ENCODE assay signal across 27 mouse cellular contexts in genomic region chr11:121278011-121278410, GRCm38 (mm10). TPM values are rescaled to one million over a fixed set of nuclear protein-coding genes. Genes with fewer than 3 reads are reported as not detected.
DNase-seq lines count a peak whose midpoint lies in the region; ATAC-seq and TF ChIP-seq lines count a peak whose summit lies in the region.
"Had no signal": no experiment of that assay in that cellular context is flagged by ENCODE, and none has a peak within 500 bp of the region (broad histone marks: within the 10 kb centered on the region; RNA-seq: fewer than 3 reads in every experiment).

No protein-coding gene starts in this region.

- no peak overlapping the region for H3K4me3 ChIP-seq in liver, postnatal 0 days (ENCODE audit: low read depth, low read length)
- H3K4me3 ChIP-seq in liver, embryonic 11.5 days (ENCODE audit: low read depth, low read length), result no peak overlapping the region
- H3K4me3 ChIP-seq in MEL (ENCODE audit: control insufficient read depth in 1 of 2, insufficient read depth in 1 of 2, low read depth in 2 of 2, low read length in 2 of 2), result no peak overlapping the region
- H3K4me3 ChIP-seq: embryonic facial prominence, embryonic 13.5 days; embryonic facial prominence, embryonic 15.5 days; erythroblast, embryonic 14.5 days; forebrain, embryonic 10.5 days; forebrain, embryonic 12.5 days had no signal

- no peak for TF ChIP-seq EP300 in liver, postnatal 0 days (IDR thresholded peaks at IDR 0.05; ENCODE audit: low read depth)
- no peak for TF ChIP-seq EP300 in MEL (IDR thresholded peaks at IDR 0.05; ENCODE audit: low read depth in 1 of 2, low read length in 2 of 2)

- TF ChIP-seq RAD21 in MEL (IDR thresholded peaks at IDR 0.05; ENCODE audit: low read depth, low read length), result no peak

- intact Hi-C loops in heart, postnatal 36 days (cut with DNase I), result loop anchor here (5.0 kb wide), 1 partner anchor 444 kb away; no protein-coding TSS in a partner anchor

- TF ChIP-seq POLR2A in MEL (IDR thresholded peaks at IDR 0.05; ENCODE audit: control insufficient read depth in 1 of 2, insufficient read depth in 1 of 2, low read depth in 1 of 2, low read length in 2 of 2, poor library complexity in 1 of 2), result no peak

- no peak for DNase-seq in liver, postnatal 0 days
- DNase-seq in liver, embryonic 11.5 days (ENCODE audit: low spot score), result no peak
- no peak for DNase-seq in MEL (ENCODE audit: low read depth, low spot score)
- DNase-seq in adrenal gland, postnatal 14 days, result no peak
- no peak for DNase-seq in heart, postnatal 36 days
- no peak for DNase-seq in layer of hippocampus, adult 8-10 months (ENCODE audit: low spot score in 2 of 2)
- DNase-seq: adrenal gland, adult 2 months; adrenal gland, postnatal 10 days; adrenal gland, postnatal 36 days; B cell, adult 2 months; cerebellum, adult 11-12 months; cerebellum, adult 8-10 months; cerebellum, adult 9-11 months; cerebellum, postnatal 14 days; cerebellum, postnatal 36 days; embryo, embryonic 11 days had no signal

- peak; percentile 62; the same call in 1 of the 2 replicates for ATAC-seq in liver, postnatal 0 days
- no peak for ATAC-seq in liver, embryonic 11.5 days (replicated peaks; ENCODE audit: low FRiP score)
- ATAC-seq in megakaryocyte, adult 5-6 weeks (ENCODE audit: poor library complexity, severe bottlenecking), result peak; percentile 66
- ATAC-seq: CD4-positive, CD25-positive, alpha-beta regulatory T cell, adult 4 months; forebrain, embryonic 14.5 days; forebrain, embryonic 16.5 days had no signal

- no peaks in the 10 kb centered on the region for H3K27me3 ChIP-seq in liver, postnatal 0 days (ENCODE audit: insufficient read depth, low read length)
- H3K27me3 ChIP-seq in liver, embryonic 11.5 days (replicated peaks; ENCODE audit: control insufficient read depth, insufficient read depth, low read length), result no peaks in the 10 kb centered on the region
- H3K27me3 ChIP-seq in MEL (ENCODE audit: control insufficient read depth in 1 of 2, insufficient read depth in 2 of 2, low read length in 2 of 2), result no peaks in the 10 kb centered on the region
- H3K27me3 ChIP-seq: CH12.LX; embryonic facial prominence, embryonic 13.5 days; embryonic facial prominence, embryonic 15.5 days; forebrain, embryonic 12.5 days had no signal

- no peaks in the 10 kb centered on the region for H3K9me3 ChIP-seq in liver, postnatal 0 days (ENCODE audit: low read length)
- H3K9me3 ChIP-seq in liver, embryonic 11.5 days (ENCODE audit: control insufficient read depth, low read length), result no peaks in the 10 kb centered on the region
- H3K9me3 ChIP-seq in MEL (replicated peaks; ENCODE audit: insufficient read depth, low read length), result no peaks in the 10 kb centered on the region
- H3K9me3 ChIP-seq: embryonic facial prominence, embryonic 13.5 days; embryonic facial prominence, embryonic 15.5 days; forebrain, embryonic 10.5 days; forebrain, embryonic 12.5 days; G1E had no signal

- H3K4me2 ChIP-seq in liver, postnatal 0 days (ENCODE audit: low read depth, low read length), result no peak overlapping the region
- no peak overlapping the region for H3K4me2 ChIP-seq in liver, embryonic 11.5 days
- H3K4me2 ChIP-seq: embryonic facial prominence, embryonic 13.5 days; embryonic facial prominence, embryonic 15.5 days; forebrain, embryonic 12.5 days had no signal

- 69% methylated on average over 3 of the region's 3 CpGs for WGBS in liver, postnatal 0 days (ENCODE audit: insufficient replicate concordance)
- 81% methylated on average over 3 of the region's 3 CpGs for WGBS in liver, embryonic 11.5 days

- H3K79me2 ChIP-seq in MEL (ENCODE audit: control insufficient read depth, insufficient read depth, low read length, poor library complexity), result peaks cover 33% of the 10 kb centered on the region

- no peak overlapping the region for H3K9ac ChIP-seq in liver, postnatal 0 days (replicated peaks)
- no peak overlapping the region for H3K9ac ChIP-seq in liver, embryonic 11.5 days (ENCODE audit: low read depth, low read length)
- H3K9ac ChIP-seq in MEL (ENCODE audit: control insufficient read depth, low read depth, low read length, poor library complexity, severe bottlenecking), result no peak overlapping the region
- H3K9ac ChIP-seq: embryonic facial prominence, embryonic 13.5 days; embryonic facial prominence, embryonic 15.5 days; forebrain, embryonic 12.5 days had no signal

- 0 out of 2 replicates have a peak, but pooled peaks cover 5% of the 10 kb centered on the region for H3K36me3 ChIP-seq in liver, postnatal 0 days (replicated peaks; ENCODE audit: insufficient read depth, low read length)
- peaks cover 3% of the 10 kb centered on the region; the same call in 1 of the 2 replicates for H3K36me3 ChIP-seq in liver, embryonic 11.5 days (ENCODE audit: control insufficient read depth, insufficient read depth, low read length)
- peaks cover 5 to 27% of the 10 kb centered on the region in 2 experiments; a peak in 3 of 4 replicates for H3K36me3 ChIP-seq in MEL (ENCODE audit: control insufficient read depth in 1 of 2, insufficient read depth in 2 of 2, low read length in 2 of 2)

- H3K4me1 ChIP-seq in liver, postnatal 0 days (ENCODE audit: insufficient read depth), result peaks cover 17% of the 10 kb centered on the region
- peaks cover 24% of the 10 kb centered on the region for H3K4me1 ChIP-seq in liver, embryonic 11.5 days (replicated peaks; ENCODE audit: control insufficient read depth, insufficient read depth, low read length)
- no peaks in the 10 kb centered on the region; a peak in 2 of 4 replicates for H3K4me1 ChIP-seq in MEL (ENCODE audit: control insufficient read depth in 1 of 2, insufficient read depth in 2 of 2, low read length in 2 of 2)
- H3K4me1 ChIP-seq: embryonic facial prominence, embryonic 13.5 days; embryonic facial prominence, embryonic 15.5 days; forebrain, embryonic 12.5 days had no signal

- TF ChIP-seq CTCF in liver, postnatal 0 days (IDR thresholded peaks at IDR 0.05; ENCODE audit: low read depth), result no peak
- no peak for TF ChIP-seq CTCF in MEL (IDR thresholded peaks at IDR 0.05 in 2 of 3, conservative IDR thresholded peaks at IDR 0.05 in 1 of 3; ENCODE audit: control insufficient read depth in 1 of 3, insufficient read depth in 1 of 3, low read depth in 2 of 3, low read length in 3 of 3, poor library complexity in 1 of 3, severe bottlenecking in 1 of 3)

- no peak overlapping the region; the same call in 1 of the 2 replicates for H3K27ac ChIP-seq in liver, postnatal 0 days (ENCODE audit: low read depth)
- H3K27ac ChIP-seq in liver, embryonic 11.5 days (ENCODE audit: low read depth, low read length), result no peak overlapping the region
- H3K27ac ChIP-seq in MEL (ENCODE audit: control insufficient read depth, low read depth, low read length), result no peak overlapping the region
- H3K27ac ChIP-seq: embryonic facial prominence, embryonic 13.5 days; embryonic facial prominence, embryonic 15.5 days; forebrain, embryonic 10.5 days; forebrain, embryonic 12.5 days had no signal

TF ChIP-seq in MEL, 35 proteins besides CTCF, POLR2A, EP300 and RAD21:
- 0 out of 2 replicates have a peak, but pooled peaks have one; percentile 48 for TF ChIP-seq JUND (IDR thresholded peaks at IDR 0.05; ENCODE audit: low read depth, low read length)
- TF ChIP-seq ETS1 (IDR thresholded peaks at IDR 0.05; ENCODE audit: low read depth, low read length), result no peak
TF ChIP-seq in MEL: peak in this region for 1.

RNA-seq across cellular contexts. Expression of gene Foxk2, which starts 18.2 kb away (rescaled TPM):
- polyA plus RNA-seq in liver, postnatal 0 days (2015; fragmentation: Nextera tagmentation; extraction: Ambion mirVana), result 2.3 and 2.6 TPM in 2 replicates
- 9.3 and 10.7 TPM in 2 replicates for polyA plus RNA-seq in liver, embryonic 11.5 days (2014; fragmentation: Nextera tagmentation; extraction: Ambion mirVana)
- 59.6 and 64.5 TPM in 2 replicates for total RNA-seq in MEL (2012; rRNA removed)
- 100 to 1,000 TPM in 1 of 2 experiments, 10 to 100 TPM in 1; 68.0 to 317 TPM for polyA plus RNA-seq in MEL (2012; ENCODE audit: insufficient read depth in 1 of 2, insufficient read length in 2 of 2, low read depth in 1 of 2, low replicate concordance in 2 of 2, missing spikeins in 1 of 2)
- 16.3 and 17.8 TPM in 2 replicates for total RNA-seq in megakaryocyte, adult 5-6 weeks (2015)
- 16.9 and 24.8 TPM in 2 replicates for total RNA-seq in megakaryocyte, adult 5-6 weeks (2017)
- total RNA-seq in adrenal gland, postnatal 14 days (2021), result 36.9 and 37.5 TPM in 2 replicates
- 10 to 100 TPM; 16.5 to 17.2 TPM for total RNA-seq in heart, postnatal 36 days (2021)
- total RNA-seq in layer of hippocampus, adult 8-10 months (2022), result 10 to 100 TPM; 65.3 to 83.7 (median 78.3) TPM

RNA-seq across cellular contexts. Expression of gene Narf, which starts 41.0 kb away (rescaled TPM):
- 27.8 and 39.1 TPM in 2 replicates for polyA plus RNA-seq in liver, postnatal 0 days (2015; fragmentation: Nextera tagmentation; extraction: Ambion mirVana)
- polyA plus RNA-seq in liver, embryonic 11.5 days (2014; fragmentation: Nextera tagmentation; extraction: Ambion mirVana), result 81.5 and 89.4 TPM in 2 replicates
- 31.9 and 45.3 TPM in 2 replicates for total RNA-seq in MEL (2012; rRNA removed)
- polyA plus RNA-seq in MEL (2012; ENCODE audit: insufficient read depth in 1 of 2, insufficient read length in 2 of 2, low read depth in 1 of 2, low replicate concordance in 2 of 2, missing spikeins in 1 of 2), result 10 to 100 TPM in 1 of 2 experiments, not detected in 1; 44.9 TPM
- 16.9 and 18.3 TPM in 2 replicates for total RNA-seq in megakaryocyte, adult 5-6 weeks (2015)
- 32.1 and 35.8 TPM in 2 replicates for total RNA-seq in megakaryocyte, adult 5-6 weeks (2017)
- total RNA-seq in adrenal gland, postnatal 14 days (2021), result 29.9 and 36.5 TPM in 2 replicates
- total RNA-seq in heart, postnatal 36 days (2021), result 100 to 1,000 TPM in 1 of 2 experiments, 10 to 100 TPM in 1; 97.1 to 105 TPM
- total RNA-seq in layer of hippocampus, adult 8-10 months (2022), result 10 to 100 TPM; 42.9 to 71.2 (median 51.7) TPM

RNA-seq across cellular contexts. Expression of gene Cybc1, which starts 48.9 kb away (rescaled TPM):
- 13.3 and 15.0 TPM in 2 replicates for polyA plus RNA-seq in liver, postnatal 0 days (2015; fragmentation: Nextera tagmentation; extraction: Ambion mirVana)
- 35.1 and 38.2 TPM in 2 replicates for polyA plus RNA-seq in liver, embryonic 11.5 days (2014; fragmentation: Nextera tagmentation; extraction: Ambion mirVana)
- 42.5 and 46.1 TPM in 2 replicates for total RNA-seq in MEL (2012; rRNA removed)
- polyA plus RNA-seq in MEL (2012; ENCODE audit: insufficient read depth in 1 of 2, insufficient read length in 2 of 2, low read depth in 1 of 2, low replicate concordance in 2 of 2, missing spikeins in 1 of 2), result 10 to 100 TPM in 1 of 2 experiments, not detected in 1; 43.6 TPM
- total RNA-seq in megakaryocyte, adult 5-6 weeks (2015), result 65.8 and 70.5 TPM in 2 replicates
- total RNA-seq in megakaryocyte, adult 5-6 weeks (2017), result 59.2 and 71.8 TPM in 2 replicates
- total RNA-seq in adrenal gland, postnatal 14 days (2021), result 14.3 and 23.7 TPM in 2 replicates
- 10 to 100 TPM in 1 of 2 experiments, 1 to 10 TPM in 1; 7.5 to 10.9 TPM for total RNA-seq in heart, postnatal 36 days (2021)
- total RNA-seq in layer of hippocampus, adult 8-10 months (2022), result 10 to 100 TPM; 22.1 to 25.3 (median 24.3) TPM
